Comparison of ENCODE assay signal across 26 mouse cellular contexts in the genomic region with DNA sequence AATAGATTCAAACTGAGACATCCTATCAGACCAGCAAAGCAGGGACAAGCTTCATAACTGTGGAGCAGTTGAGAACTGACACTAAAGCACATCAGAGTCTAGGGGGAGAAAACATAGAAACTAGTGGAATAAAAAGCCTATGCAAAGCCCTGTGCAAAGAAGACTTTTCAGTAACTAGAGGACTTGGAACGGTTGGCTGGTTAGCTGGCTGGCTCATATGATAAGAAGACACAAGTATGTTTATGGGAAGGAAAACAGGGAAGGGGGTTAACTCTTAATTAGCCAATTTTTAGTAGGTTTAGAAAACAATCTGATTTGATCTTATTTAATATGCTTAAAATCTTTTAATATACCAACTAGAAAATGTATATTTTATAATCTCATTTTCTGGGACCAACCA. TPM values are rescaled to one million over a fixed set of nuclear protein-coding genes. Genes with fewer than 3 reads are reported as not detected.
DNase-seq lines count a peak whose midpoint lies in the region; ATAC-seq and TF ChIP-seq lines count a peak whose summit lies in the region.
"Had no signal": no experiment of that assay in that cellular context is flagged by ENCODE, and none has a peak within 500 bp of the region (broad histone marks: within the 10 kb centered on the region; RNA-seq: fewer than 3 reads in every experiment).

No protein-coding gene starts in this region.

- no peak overlapping the region for H3K9ac ChIP-seq in forebrain, postnatal 0 days
- H3K9ac ChIP-seq in forebrain, embryonic 13.5 days = no peak overlapping the region
- no peak overlapping the region for H3K9ac ChIP-seq in limb, embryonic 15.5 days
- no peak overlapping the region for H3K9ac ChIP-seq in liver, embryonic 12.5 days
- H3K9ac ChIP-seq: embryonic facial prominence, embryonic 13.5 days; heart, embryonic 12.5 days; hindbrain, embryonic 13.5 days; neural tube, embryonic 13.5 days had no signal

- H3K9me3 ChIP-seq in forebrain, postnatal 0 days (ENCODE audit: low read length) = no peaks in the 10 kb centered on the region
- H3K9me3 ChIP-seq in forebrain, embryonic 13.5 days (replicated peaks) = no peaks in the 10 kb centered on the region
- no peaks in the 10 kb centered on the region for H3K9me3 ChIP-seq in limb, embryonic 15.5 days
- H3K9me3 ChIP-seq in limb, embryonic 10.5 days (replicated peaks) = no peaks in the 10 kb centered on the region
- H3K9me3 ChIP-seq in liver, embryonic 12.5 days (replicated peaks) = no peaks in the 10 kb centered on the region
- H3K9me3 ChIP-seq: embryonic facial prominence, embryonic 13.5 days; heart, embryonic 12.5 days; hindbrain, embryonic 13.5 days; megakaryocyte, embryonic 14.5 days; neural tube, embryonic 13.5 days had no signal

- ATAC-seq in forebrain, postnatal 0 days = no peak
- ATAC-seq in forebrain, embryonic 13.5 days = no peak
- no peak for ATAC-seq in limb, embryonic 15.5 days (ENCODE audit: insufficient number of reproducible peaks, low FRiP score, low TSS enrichment, low read depth)
- no peak for ATAC-seq in liver, embryonic 12.5 days
- ATAC-seq in megakaryocyte-erythroid progenitor cell, adult 5-6 weeks (replicated peaks; ENCODE audit: low FRiP score, low TSS enrichment, poor library complexity, severe bottlenecking) = peak; percentile 53
- ATAC-seq: forebrain, embryonic 14.5 days had no signal

- no peaks in the 10 kb centered on the region for H3K27me3 ChIP-seq in forebrain, postnatal 0 days (ENCODE audit: insufficient read depth, low read length)
- no peaks in the 10 kb centered on the region for H3K27me3 ChIP-seq in forebrain, embryonic 13.5 days
- H3K27me3 ChIP-seq in limb, embryonic 15.5 days = no peaks in the 10 kb centered on the region
- H3K27me3 ChIP-seq in limb, embryonic 10.5 days (ENCODE audit: low read depth, poor library complexity, severe bottlenecking) = no peaks in the 10 kb centered on the region
- H3K27me3 ChIP-seq in liver, embryonic 12.5 days (replicated peaks) = no peaks in the 10 kb centered on the region
- H3K27me3 ChIP-seq: embryonic facial prominence, embryonic 13.5 days; heart, embryonic 12.5 days; hindbrain, embryonic 13.5 days; megakaryocyte, embryonic 14.5 days; neural tube, embryonic 13.5 days had no signal

- H3K4me3 ChIP-seq in forebrain, postnatal 0 days (ENCODE audit: low read depth, low read length) = no peak overlapping the region
- no peak overlapping the region for H3K4me3 ChIP-seq in forebrain, embryonic 13.5 days
- no peak overlapping the region for H3K4me3 ChIP-seq in limb, embryonic 15.5 days
- H3K4me3 ChIP-seq in limb, embryonic 10.5 days = no peak overlapping the region
- no peak overlapping the region for H3K4me3 ChIP-seq in liver, embryonic 12.5 days
- H3K4me3 ChIP-seq: embryonic facial prominence, embryonic 13.5 days; erythroblast, embryonic 14.5 days; heart, embryonic 12.5 days; hindbrain, embryonic 13.5 days; myocyte; neural tube, embryonic 13.5 days had no signal

- H3K27ac ChIP-seq in forebrain, postnatal 0 days (ENCODE audit: low read depth, low read length) = no peak overlapping the region
- no peak overlapping the region for H3K27ac ChIP-seq in forebrain, embryonic 13.5 days
- H3K27ac ChIP-seq in limb, embryonic 15.5 days = peak overlapping the region; percentile 33; the same call in 1 of the 2 replicates
- no peak overlapping the region for H3K27ac ChIP-seq in limb, embryonic 10.5 days
- H3K27ac ChIP-seq in liver, embryonic 12.5 days = peak overlapping the region; percentile 68
- H3K27ac ChIP-seq: hindbrain, embryonic 13.5 days; neural tube, embryonic 13.5 days had no signal

- 35% methylated on average over 1 of the region's 1 CpGs for WGBS in forebrain, postnatal 0 days
- 51% methylated on average over 1 of the region's 1 CpGs for WGBS in forebrain, embryonic 13.5 days
- 33% methylated on average over 1 of the region's 1 CpGs for WGBS in limb, embryonic 15.5 days
- 76% methylated on average over 1 of the region's 1 CpGs for WGBS in limb, embryonic 10.5 days
- 5% methylated on average over 1 of the region's 1 CpGs for WGBS in liver, embryonic 12.5 days (ENCODE audit: insufficient replicate concordance)

- peak; percentile 10 for DNase-seq in forebrain, postnatal 0 days
- no peak for DNase-seq in limb, embryonic 10.5 days (ENCODE audit: low spot score)
- no peak for DNase-seq in spleen, postnatal 10 days (ENCODE audit: low spot score in 2 of 2)
- no peak for DNase-seq in left cerebral cortex, adult 9 months (ENCODE audit: low spot score in 2 of 2)
- DNase-seq: adrenal gland, adult 2 months; cerebellum, adult 18-20 months; cerebellum, postnatal 14 days; heart, postnatal 36 days; kidney, adult 18-20 months; kidney, postnatal 4 days; midbrain, embryonic 14.5 days; retina, postnatal 1 day; right cerebral cortex, postnatal 25 days; spleen, adult 18-20 months had no signal

- H3K36me3 ChIP-seq in forebrain, postnatal 0 days (ENCODE audit: insufficient read depth) = no peaks in the 10 kb centered on the region
- H3K36me3 ChIP-seq in forebrain, embryonic 13.5 days (ENCODE audit: poor library complexity, severe bottlenecking) = no peaks in the 10 kb centered on the region
- H3K36me3 ChIP-seq in limb, embryonic 15.5 days = no peaks in the 10 kb centered on the region
- no peaks in the 10 kb centered on the region for H3K36me3 ChIP-seq in limb, embryonic 10.5 days
- H3K36me3 ChIP-seq in liver, embryonic 12.5 days = no peaks in the 10 kb centered on the region
- H3K36me3 ChIP-seq: embryonic facial prominence, embryonic 13.5 days; heart, embryonic 12.5 days; hindbrain, embryonic 13.5 days; neural tube, embryonic 13.5 days had no signal

- H3K4me1 ChIP-seq in forebrain, postnatal 0 days (ENCODE audit: insufficient read depth) = no peaks in the 10 kb centered on the region
- no peaks in the 10 kb centered on the region for H3K4me1 ChIP-seq in forebrain, embryonic 13.5 days
- peaks cover 11% of the 10 kb centered on the region; the same call in 1 of the 2 replicates for H3K4me1 ChIP-seq in limb, embryonic 15.5 days
- H3K4me1 ChIP-seq in limb, embryonic 10.5 days = no peaks in the 10 kb centered on the region
- peaks cover 31% of the 10 kb centered on the region for H3K4me1 ChIP-seq in liver, embryonic 12.5 days
- H3K4me1 ChIP-seq: hindbrain, embryonic 13.5 days; neural tube, embryonic 13.5 days had no signal

- TF ChIP-seq CTCF in forebrain, postnatal 0 days (IDR thresholded peaks at IDR 0.05; ENCODE audit: low read depth) = no peak

- H3K4me2 ChIP-seq in forebrain, postnatal 0 days (ENCODE audit: low read depth) = no peak overlapping the region
- no peak overlapping the region for H3K4me2 ChIP-seq in forebrain, embryonic 13.5 days
- H3K4me2 ChIP-seq in limb, embryonic 15.5 days = no peak overlapping the region
- no peak overlapping the region; the same call in 1 of the 2 replicates for H3K4me2 ChIP-seq in liver, embryonic 12.5 days
- H3K4me2 ChIP-seq: embryonic facial prominence, embryonic 13.5 days; heart, embryonic 12.5 days; hindbrain, embryonic 13.5 days; neural tube, embryonic 13.5 days had no signal

RNA-seq across cellular contexts. Expression of gene Rps6ka5, which starts 16.4 kb away (rescaled TPM):
- 28.8 and 29.5 TPM in 2 replicates for total RNA-seq in forebrain, postnatal 0 days (2014; rRNA removed)
- 6.3 and 8.7 TPM in 2 replicates for polyA plus RNA-seq in forebrain, postnatal 0 days (2015; fragmentation: Nextera tagmentation; extraction: Ambion mirVana)
- polyA plus RNA-seq in forebrain, embryonic 13.5 days (2015; fragmentation: Nextera tagmentation; extraction: Ambion mirVana) = 7.3 and 8.5 TPM in 2 replicates
- polyA plus RNA-seq in limb, embryonic 15.5 days (2015; fragmentation: Nextera tagmentation; extraction: Ambion mirVana) = 4.2 and 4.8 TPM in 2 replicates
- 2.8 and 4.3 TPM in 2 replicates for polyA plus RNA-seq in limb, embryonic 10.5 days (2016; fragmentation: Nextera tagmentation; extraction: Ambion mirVana)
- 2.2 and 2.5 TPM in 2 replicates for polyA plus RNA-seq in liver, embryonic 12.5 days (2016; fragmentation: Nextera tagmentation; extraction: Ambion mirVana)
- 11.5 and 17.8 TPM in 2 replicates for total RNA-seq in megakaryocyte-erythroid progenitor cell, adult 5-6 weeks (2014; fragmentation: Nextera tagmentation)
- 20.8 and 33.6 TPM in 2 replicates for total RNA-seq in megakaryocyte-erythroid progenitor cell, adult 5-6 weeks (2017)

Comparison
In these comparisons a context has a peak if more than half of its experiments do, and no peak if none do; other contexts are left out.
1. H3K27ac ChIP-seq: peak in limb, embryonic 15.5 days (single experiment) and liver, embryonic 12.5 days (single experiment); none in forebrain, postnatal 0 days (single experiment), forebrain, embryonic 13.5 days (single experiment) and limb, embryonic 10.5 days (single experiment).